Mouse (Mus musculus) heart, embryonic 15.5 days (tissue): ENCODE measurements at regions not wholly inside any gene's neighbourhood (a gene's known extent, or its start where the extent isn't known, plus 50 kb on each side); places are given as distances from the start of the nearest gene placed in this dataset.

ENCODE experiments used
- ATAC-seq: fragments of 200-750 bp; cut with Nextera tagmentation; replicated peaks from 2 replicates; pipeline ENCODE4 v1.8.0; 2017; ENCODE audit warnings: low read depth, moderate TSS enrichment; ENCODE audit not compliant: insufficient number of reproducible peaks, insufficient read depth, low FRiP score
- H3K27ac ChIP-seq: fragments of 300-500 bp; sonication (generic); 2 replicates; pipeline ENCODE4 v1.5.1; 2015; ENCODE audit warnings: mild to moderate bottlenecking, inconsistent platforms
- H3K27me3 ChIP-seq: fragments of 300-500 bp; sonication (generic); 2 replicates; pipeline ENCODE4 v1.6.1; 2015; ENCODE audit warnings: inconsistent platforms
- H3K36me3 ChIP-seq: fragments of 300-500 bp; sonication (generic); 2 replicates; pipeline ENCODE4 v1.6.1; 2015; ENCODE audit warnings: mild to moderate bottlenecking, inconsistent platforms
- H3K4me1 ChIP-seq: fragments of 300-500 bp; sonication (generic); replicated peaks from 2 replicates; pipeline ENCODE4 v1.6.1; 2015; ENCODE audit warnings: inconsistent platforms
- H3K4me2 ChIP-seq: fragments of 300-500 bp; sonication (generic); 2 replicates; pipeline ENCODE4 v1.6.1; 2015; ENCODE audit warnings: inconsistent platforms, mild to moderate bottlenecking, moderate library complexity
- H3K4me3 ChIP-seq: fragments of 300-500 bp; sonication (generic); 2 replicates; pipeline ENCODE4 v1.5.1; 2015; ENCODE audit warnings: mild to moderate bottlenecking, inconsistent platforms
- H3K9ac ChIP-seq: fragments of 300-500 bp; sonication (generic); 2 replicates; pipeline ENCODE4 v1.6.1; 2015; ENCODE audit warnings: mild to moderate bottlenecking, inconsistent platforms
- H3K9me3 ChIP-seq: fragments of 300-500 bp; sonication (generic); replicated peaks from 2 replicates; pipeline ENCODE4 v1.6.1; 2016; ENCODE audit warnings: inconsistent platforms
- WGBS: fragments of 180-500 bp; shearing (Covaris S2); methylation state at CpG from one replicate; pipeline ENCODE4 v1.1.7; 2015; ENCODE audit warnings: mixed read lengths; 5-methylcytosine and 5-hydroxymethylcytosine counted together

DNA sequence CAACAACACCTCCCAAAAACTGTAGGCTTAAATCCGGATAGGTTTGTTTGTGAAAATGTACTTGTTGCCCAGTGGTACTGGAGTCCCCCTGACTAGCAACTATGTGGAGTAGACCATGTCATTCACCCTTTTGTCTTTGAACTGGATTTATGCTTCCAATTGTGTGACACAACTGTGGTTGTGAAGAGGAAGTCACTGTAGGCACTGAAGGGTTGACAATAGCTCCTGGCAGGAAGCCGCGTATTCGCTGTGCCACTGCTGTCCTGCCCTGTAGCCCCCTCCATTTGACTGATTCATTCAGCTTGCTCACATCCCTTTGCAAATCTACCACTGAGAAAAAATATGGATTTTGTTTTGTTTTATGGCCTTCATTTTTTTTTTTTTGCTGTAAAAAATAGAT lies 353.9 kb downstream of the Btg1 start:
- Histone ChIP-seq H3K4me2 (no peak overlapping the region), H3K9me3 (no peaks in the 10 kb centered on the region), H3K4me3 (no peak overlapping the region), H3K36me3 (no peaks in the 10 kb centered on the region), H3K9ac (no peak overlapping the region), H3K27ac (no peak overlapping the region), H3K27me3 (no peaks in the 10 kb centered on the region), H3K4me1 (no peaks in the 10 kb centered on the region)
- WGBS: 77% methylated on average over 4 of the region's 4 CpGs
- no peak for ATAC-seq

DNA sequence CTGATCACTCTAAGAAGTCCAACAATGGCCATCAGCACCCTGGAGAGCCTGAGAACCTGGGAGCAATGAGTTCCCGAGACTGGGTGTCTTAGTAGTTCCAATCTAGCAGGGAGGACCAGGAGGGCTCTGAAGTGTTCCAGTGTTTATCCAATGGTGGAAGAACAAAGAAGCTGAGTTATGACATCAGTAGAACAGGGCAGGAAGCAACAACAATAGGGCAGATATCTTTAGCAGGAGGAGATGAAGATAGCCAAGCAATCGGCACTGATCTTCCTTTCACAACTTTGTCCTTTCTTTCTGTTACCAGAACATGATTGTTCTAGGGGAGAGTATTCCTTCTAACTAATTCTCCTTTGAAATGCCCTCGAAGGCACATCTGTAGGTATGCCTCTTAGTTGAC lies 355.0 kb downstream of the Btg1 start:
- no peak overlapping the region for H3K4me3 ChIP-seq
- no peak overlapping the region for H3K9ac ChIP-seq
- 65% methylated on average over 3 of the region's 3 CpGs for WGBS
- no peaks in the 10 kb centered on the region for H3K36me3 ChIP-seq
- no peak overlapping the region for H3K27ac ChIP-seq
- ATAC-seq: no peak
- H3K9me3 ChIP-seq: no peaks in the 10 kb centered on the region
- no peaks in the 10 kb centered on the region for H3K27me3 ChIP-seq
- H3K4me1 ChIP-seq: no peaks in the 10 kb centered on the region
- no peak overlapping the region for H3K4me2 ChIP-seq

DNA sequence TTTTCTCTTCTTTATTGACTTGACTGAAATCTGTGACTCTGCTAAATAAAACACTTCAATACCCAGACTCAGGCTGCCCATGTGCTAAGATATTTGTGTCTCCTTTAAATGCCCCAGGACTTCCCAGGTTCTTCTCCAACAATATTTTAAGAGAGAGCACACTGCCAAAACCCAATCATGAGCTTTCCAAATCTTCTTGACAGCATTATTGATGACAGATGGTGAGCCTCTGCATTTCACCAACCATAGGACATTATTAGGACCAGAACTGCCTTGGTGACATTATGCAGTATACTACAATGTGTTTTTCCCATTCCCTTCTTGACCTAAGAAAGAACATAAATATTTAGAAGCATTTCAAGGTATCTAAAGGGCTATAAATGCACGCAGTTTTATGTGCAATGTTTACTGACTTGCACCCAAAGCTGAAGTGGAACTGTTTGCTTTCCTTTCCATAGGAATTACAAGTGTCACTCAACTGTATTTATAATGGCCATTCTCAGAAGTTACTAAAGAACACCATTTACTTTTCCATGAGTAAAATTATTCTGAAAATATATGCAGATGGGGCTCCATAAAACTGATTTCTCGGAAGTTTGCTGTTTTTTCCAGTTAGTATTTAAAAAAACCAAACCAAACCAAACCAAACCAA lies 357.6 kb downstream of the Btg1 start:
- no peaks in the 10 kb centered on the region for H3K9me3 ChIP-seq
- H3K36me3 ChIP-seq: no peaks in the 10 kb centered on the region
- H3K27ac ChIP-seq: no peak overlapping the region
- WGBS: 67% methylated on average over 2 of the region's 2 CpGs
- no peak for ATAC-seq
- H3K9ac ChIP-seq: no peak overlapping the region
- H3K4me3 ChIP-seq: no peak overlapping the region
- no peak overlapping the region for H3K4me2 ChIP-seq
- no peaks in the 10 kb centered on the region for H3K4me1 ChIP-seq
- H3K27me3 ChIP-seq: no peaks in the 10 kb centered on the region

DNA sequence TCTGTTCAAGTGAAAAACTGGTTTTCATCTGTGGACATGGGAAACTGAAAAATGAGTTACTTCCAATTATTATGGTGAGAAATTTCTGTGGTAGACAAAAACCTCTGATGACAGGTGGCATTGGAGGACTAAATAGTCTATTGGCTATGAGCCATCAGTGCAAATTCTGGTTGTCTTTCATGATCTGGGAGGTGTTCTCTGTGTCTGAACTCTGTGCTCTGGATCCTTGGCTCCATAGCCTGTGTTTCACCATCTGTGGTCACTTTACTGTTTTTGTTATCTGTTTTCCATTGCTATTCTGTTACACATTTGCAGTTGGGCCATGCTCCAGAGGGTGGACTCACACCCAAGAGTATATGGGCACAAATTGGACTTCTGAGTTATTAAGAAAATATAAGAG lies 359.9 kb downstream of the Btg1 start:
- no peak overlapping the region for H3K4me2 ChIP-seq
- no peaks in the 10 kb centered on the region for H3K9me3 ChIP-seq
- no peak overlapping the region for H3K9ac ChIP-seq
- no peaks in the 10 kb centered on the region for H3K4me1 ChIP-seq
- no peaks in the 10 kb centered on the region for H3K27me3 ChIP-seq
- ATAC-seq: no peak
- H3K27ac ChIP-seq: no peak overlapping the region
- no peak overlapping the region for H3K4me3 ChIP-seq
- H3K36me3 ChIP-seq: no peaks in the 10 kb centered on the region

DNA sequence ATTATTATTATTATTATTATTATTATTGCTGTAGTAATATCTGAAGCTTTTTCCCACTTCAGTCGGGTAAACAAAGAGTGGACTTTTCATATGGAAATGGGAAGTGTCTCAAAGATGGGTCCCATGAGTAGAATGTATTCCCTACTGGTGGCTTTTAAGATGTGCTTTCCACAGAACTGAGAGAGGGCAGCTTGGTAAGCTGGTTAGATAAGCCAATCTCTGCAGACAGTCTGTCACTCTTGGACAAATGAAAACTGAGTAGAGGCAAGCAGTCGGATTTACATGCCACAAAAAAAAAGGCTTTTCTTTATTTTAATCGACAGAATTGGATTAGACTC lies 363.7 kb downstream of the Btg1 start:
- H3K9me3 ChIP-seq: no peaks in the 10 kb centered on the region
- no peak overlapping the region for H3K27ac ChIP-seq
- no peaks in the 10 kb centered on the region for H3K36me3 ChIP-seq
- H3K4me3 ChIP-seq: no peak overlapping the region
- H3K4me1 ChIP-seq: no peaks in the 10 kb centered on the region
- no peak for ATAC-seq
- WGBS: 78% methylated on average over 3 of the region's 3 CpGs
- no peak overlapping the region for H3K9ac ChIP-seq
- no peaks in the 10 kb centered on the region for H3K27me3 ChIP-seq
- no peak overlapping the region for H3K4me2 ChIP-seq

DNA sequence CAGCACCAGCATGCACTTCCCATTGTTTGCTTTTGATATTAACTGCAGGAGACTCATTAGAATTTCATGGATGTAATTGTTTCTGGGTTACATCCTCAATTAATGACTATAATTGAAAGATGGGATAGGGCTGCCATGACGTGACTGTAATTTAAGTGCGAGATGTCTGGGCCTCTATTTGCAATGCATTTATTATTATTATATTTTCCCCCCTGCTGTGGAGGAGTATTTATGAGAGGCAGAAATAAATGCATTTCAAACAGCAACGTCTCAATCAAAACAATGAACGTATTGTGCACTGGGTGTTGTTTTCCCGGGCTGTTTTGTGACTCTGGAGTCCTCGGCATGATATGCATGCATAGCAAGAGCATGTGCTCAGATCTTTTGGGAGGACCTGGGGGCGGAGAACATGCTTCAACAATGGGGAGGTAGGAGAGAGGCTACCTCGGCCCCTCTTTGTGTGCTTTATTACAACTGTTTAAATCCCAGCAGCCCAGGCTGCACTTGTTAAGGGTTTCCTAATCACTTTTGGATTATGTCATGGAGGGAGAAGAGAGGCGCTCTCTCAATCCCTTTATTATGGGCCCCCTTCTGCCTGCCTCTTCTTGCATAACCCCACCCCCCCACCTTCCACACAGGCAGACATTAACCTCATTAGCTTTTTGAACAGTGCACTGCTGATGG lies 364.2 kb downstream of the Btg1 start:
- 73% methylated on average over 9 of the region's 9 CpGs for WGBS
- H3K4me3 ChIP-seq: no peak overlapping the region
- no peak overlapping the region for H3K4me2 ChIP-seq
- H3K36me3 ChIP-seq: no peaks in the 10 kb centered on the region
- H3K9me3 ChIP-seq: no peaks in the 10 kb centered on the region
- ATAC-seq: no peak
- H3K9ac ChIP-seq: no peak overlapping the region
- no peak overlapping the region for H3K27ac ChIP-seq
- H3K4me1 ChIP-seq: no peaks in the 10 kb centered on the region
- no peaks in the 10 kb centered on the region for H3K27me3 ChIP-seq

DNA sequence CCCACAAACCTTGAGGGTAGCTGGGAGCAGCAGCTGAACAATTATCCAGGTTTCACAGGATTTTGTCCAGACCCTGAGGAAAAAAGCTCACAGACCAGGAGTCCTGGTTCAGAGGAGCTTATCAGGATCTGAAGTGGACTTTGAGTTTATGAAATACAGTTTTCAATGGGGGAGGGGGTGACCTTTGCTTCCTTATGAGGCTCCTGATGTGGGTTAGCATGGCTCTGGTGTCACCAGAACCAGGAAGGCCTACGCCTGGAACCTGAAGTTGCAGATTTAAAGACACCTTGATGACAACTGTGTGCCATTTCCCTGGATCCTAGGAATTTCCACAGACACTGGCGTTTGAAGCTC lies 364.7 kb downstream of the Btg1 start:
- ATAC-seq: no peak
- Histone ChIP-seq H3K9me3 (no peaks in the 10 kb centered on the region), H3K4me2 (no peak overlapping the region), H3K4me1 (no peaks in the 10 kb centered on the region), H3K27me3 (no peaks in the 10 kb centered on the region), H3K36me3 (no peaks in the 10 kb centered on the region), H3K9ac (no peak overlapping the region), H3K27ac (no peak overlapping the region), H3K4me3 (no peak overlapping the region)
- 70% methylated on average over 2 of the region's 2 CpGs for WGBS

DNA sequence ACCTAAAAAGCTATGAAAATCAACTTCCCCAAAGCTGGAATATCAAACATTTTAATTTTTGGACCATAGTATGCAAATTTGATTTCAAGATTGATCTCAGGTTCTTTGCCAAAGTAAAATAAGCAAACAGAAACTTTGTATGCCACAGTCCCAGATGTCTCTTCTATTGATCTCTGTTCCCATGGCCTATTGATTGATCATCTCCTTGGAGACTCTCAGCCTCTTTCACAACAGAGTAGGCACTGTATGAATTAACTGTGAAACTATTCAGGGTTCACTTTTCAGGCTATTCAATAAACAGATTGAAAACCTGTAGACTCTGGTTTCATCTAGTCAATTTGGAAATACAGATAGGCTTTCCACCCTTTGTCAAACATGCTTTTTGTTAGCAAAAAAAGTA lies 384.1 kb downstream of the Btg1 start:
- no peak for ATAC-seq

GRCm38 (mm10) chr10:97008873-97009272 lies 392.1 kb downstream of the Btg1 start:
- H3K9ac ChIP-seq: no peak overlapping the region
- no peak overlapping the region for H3K27ac ChIP-seq
- no peaks in the 10 kb centered on the region for H3K27me3 ChIP-seq
- H3K4me3 ChIP-seq: no peak overlapping the region
- H3K4me2 ChIP-seq: no peak overlapping the region
- no peaks in the 10 kb centered on the region for H3K4me1 ChIP-seq
- no peaks in the 10 kb centered on the region for H3K9me3 ChIP-seq
- ATAC-seq: no peak
- no peaks in the 10 kb centered on the region for H3K36me3 ChIP-seq

More for the DNA sequence above, 384.1 kb downstream of the Btg1 start:
- Histone ChIP-seq H3K9ac (no peak overlapping the region), H3K4me2 (no peak overlapping the region), H3K27ac (no peak overlapping the region), H3K36me3 (no peaks in the 10 kb centered on the region), H3K4me1 (no peaks in the 10 kb centered on the region), H3K4me3 (no peak overlapping the region), H3K9me3 (no peaks in the 10 kb centered on the region), H3K27me3 (no peaks in the 10 kb centered on the region)

DNA sequence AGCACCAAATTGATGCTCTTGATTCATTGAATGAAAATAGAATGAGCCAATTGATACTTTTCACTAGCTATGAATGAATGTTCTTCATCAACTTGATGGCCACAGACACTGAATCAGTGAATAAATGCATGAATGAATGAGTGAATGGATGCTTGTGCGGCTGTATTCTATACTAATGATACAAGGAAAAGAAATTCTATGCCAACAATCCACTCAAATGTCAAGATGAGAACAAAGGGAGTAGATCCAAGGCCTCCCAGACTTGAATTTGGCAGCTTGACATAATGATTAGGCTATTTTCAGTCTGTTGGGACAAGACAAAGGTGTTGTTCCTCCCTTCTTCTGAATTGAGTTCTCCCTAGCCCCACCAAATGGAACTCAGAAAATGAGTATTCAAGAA lies 393.1 kb downstream of the Btg1 start:
- Histone ChIP-seq H3K4me1 (no peaks in the 10 kb centered on the region), H3K27me3 (no peaks in the 10 kb centered on the region), H3K9me3 (no peaks in the 10 kb centered on the region), H3K4me2 (no peak overlapping the region), H3K4me3 (no peak overlapping the region), H3K27ac (no peak overlapping the region), H3K36me3 (no peaks in the 10 kb centered on the region), H3K9ac (no peak overlapping the region)
- WGBS: 74% methylated on average over 1 of the region's 1 CpGs
- no peak for ATAC-seq

GRCm38 (mm10) chr10:97018641-97019040 lies 401.8 kb downstream of the Btg1 start:
- Histone ChIP-seq H3K27ac (no peak overlapping the region), H3K4me2 (no peak overlapping the region), H3K4me3 (no peak overlapping the region), H3K36me3 (no peaks in the 10 kb centered on the region), H3K9me3 (no peaks in the 10 kb centered on the region), H3K9ac (no peak overlapping the region), H3K27me3 (no peaks in the 10 kb centered on the region), H3K4me1 (no peaks in the 10 kb centered on the region)
- 54% methylated on average over 3 of the region's 3 CpGs for WGBS
- ATAC-seq: no peak

- H3K36me3 ChIP-seq: no peaks in the 10 kb centered on the region
- H3K4me3 ChIP-seq: no peak overlapping the region
- WGBS: 81% methylated on average over 5 of the region's 5 CpGs
- H3K27me3 ChIP-seq: no peaks in the 10 kb centered on the region
- H3K4me2 ChIP-seq: no peak overlapping the region
- H3K27ac ChIP-seq: no peak overlapping the region
- no peaks in the 10 kb centered on the region for H3K4me1 ChIP-seq
- no peak overlapping the region for H3K9ac ChIP-seq
- no peaks in the 10 kb centered on the region for H3K9me3 ChIP-seq
- no peak for ATAC-seq
Measured at GRCm38 (mm10) chr10:97028776-97029175, 412.0 kb downstream of the Btg1 start.
